Mouse (Mus musculus) embryonic facial prominence, embryonic 12.5 days (tissue): ENCODE data around the gene Cck. TPM values are rescaled to one million over a fixed set of nuclear protein-coding genes. Genes with fewer than 3 reads are reported as not detected.

Source experiments
- ATAC-seq: fragments of 200-750 bp; cut with Nextera tagmentation; 2 replicates; pipeline ENCODE4 v1.8.0; 2017; ENCODE audit not compliant: insufficient number of reproducible peaks, insufficient read depth, low FRiP score, low TSS enrichment
- H3K27ac ChIP-seq: fragments of 300-500 bp; sonication (generic); 2 replicates; pipeline ENCODE4 v1.5.1; 2016; ENCODE audit warnings: mild to moderate bottlenecking
- H3K27me3 ChIP-seq: fragments of 300-500 bp; sonication (generic); 2 replicates; pipeline ENCODE4 v1.6.1; 2016; ENCODE audit warnings: mild to moderate bottlenecking, moderate library complexity
- H3K36me3 ChIP-seq: fragments of 300-500 bp; sonication (generic); 2 replicates; pipeline ENCODE4 v1.6.1; 2016; ENCODE audit warnings: mild to moderate bottlenecking
- H3K4me1 ChIP-seq: fragments of 300-500 bp; sonication (generic); 2 replicates; pipeline ENCODE4 v1.6.1; 2016
- H3K4me2 ChIP-seq: fragments of 300-500 bp; sonication (generic); replicated peaks from 2 replicates; pipeline ENCODE4 v1.6.1; 2016; ENCODE audit warnings: mild to moderate bottlenecking, moderate library complexity
- H3K4me3 ChIP-seq: fragments of 300-500 bp; sonication (generic); 2 replicates; pipeline ENCODE4 v1.5.1; 2016; ENCODE audit warnings: mild to moderate bottlenecking
- H3K9ac ChIP-seq: fragments of 300-500 bp; sonication (generic); 2 replicates; pipeline ENCODE4 v1.6.1; 2016; ENCODE audit warnings: mild to moderate bottlenecking, moderate library complexity
- H3K9me3 ChIP-seq: fragments of 300-500 bp; sonication (generic); 2 replicates; pipeline ENCODE4 v1.6.1; 2016; ENCODE audit warnings: mild to moderate bottlenecking, moderate library complexity
- WGBS: fragments of 180-500 bp; shearing (Covaris S2); methylation state at CpG from one replicate; pipeline ENCODE4 v1.1.7; 2016; 5-methylcytosine and 5-hydroxymethylcytosine counted together
- polyA plus RNA-seq: library from polyadenylated mRNA; unstranded; fragments of >200 nt; fragmentation: Nextera tagmentation; extraction: Ambion mirVana; gene quantifications from 2 replicates; pipeline ENCODE4 v1.2.1, GENCODE M21; 2016

Cck gene
- 1.0 and 1.2 TPM in 2 replicates for polyA plus RNA-seq

GRCm38 (mm10) chr9:121495529-121495928 is at the start of gene Cck:
Gene Cck (minus strand): TSS chr9:121495694.
- Histone ChIP-seq H3K9me3 (no peaks in the 10 kb centered on the region), H3K4me3 (peak within 1 kb of the TSS; percentile 28), H3K36me3 (no peaks in the 10 kb centered on the region), H3K27me3 (peaks cover 58% of the 10 kb centered on the region), H3K9ac (no peak within 1 kb of the TSS), H3K4me2 (peak within 1 kb of the TSS; percentile 51), H3K27ac (no peak within 1 kb of the TSS), H3K4me1 (peaks cover 7% of the 10 kb centered on the region; the same call in 1 of the 2 replicates)
- 4% methylated on average over 12 of the region's 12 CpGs for WGBS
- no peak for ATAC-seq

GRCm38 (mm10) chr9:121541530-121541929 is 46.0 kb upstream of the Cck start:
- no peak overlapping the region for H3K4me2 ChIP-seq
- no peak overlapping the region for H3K27ac ChIP-seq
- ATAC-seq: no peak
- no peak overlapping the region for H3K9ac ChIP-seq
- H3K4me3 ChIP-seq: no peak overlapping the region
- H3K9me3 ChIP-seq: no peaks in the 10 kb centered on the region
- no peaks in the 10 kb centered on the region for H3K36me3 ChIP-seq
- no peaks in the 10 kb centered on the region for H3K4me1 ChIP-seq
- no peaks in the 10 kb centered on the region for H3K27me3 ChIP-seq

GRCm38 (mm10) chr9:121532626-121533025 is 37.1 kb upstream of the Cck start:
- H3K4me3 ChIP-seq: no peak overlapping the region
- WGBS: 83% methylated on average over 9 of the region's 9 CpGs
- H3K9ac ChIP-seq: no peak overlapping the region
- no peaks in the 10 kb centered on the region for H3K9me3 ChIP-seq
- no peak for ATAC-seq
- no peaks in the 10 kb centered on the region for H3K27me3 ChIP-seq
- no peak overlapping the region for H3K27ac ChIP-seq
- no peaks in the 10 kb centered on the region for H3K4me1 ChIP-seq
- H3K4me2 ChIP-seq: no peak overlapping the region
- H3K36me3 ChIP-seq: no peaks in the 10 kb centered on the region

DNA sequence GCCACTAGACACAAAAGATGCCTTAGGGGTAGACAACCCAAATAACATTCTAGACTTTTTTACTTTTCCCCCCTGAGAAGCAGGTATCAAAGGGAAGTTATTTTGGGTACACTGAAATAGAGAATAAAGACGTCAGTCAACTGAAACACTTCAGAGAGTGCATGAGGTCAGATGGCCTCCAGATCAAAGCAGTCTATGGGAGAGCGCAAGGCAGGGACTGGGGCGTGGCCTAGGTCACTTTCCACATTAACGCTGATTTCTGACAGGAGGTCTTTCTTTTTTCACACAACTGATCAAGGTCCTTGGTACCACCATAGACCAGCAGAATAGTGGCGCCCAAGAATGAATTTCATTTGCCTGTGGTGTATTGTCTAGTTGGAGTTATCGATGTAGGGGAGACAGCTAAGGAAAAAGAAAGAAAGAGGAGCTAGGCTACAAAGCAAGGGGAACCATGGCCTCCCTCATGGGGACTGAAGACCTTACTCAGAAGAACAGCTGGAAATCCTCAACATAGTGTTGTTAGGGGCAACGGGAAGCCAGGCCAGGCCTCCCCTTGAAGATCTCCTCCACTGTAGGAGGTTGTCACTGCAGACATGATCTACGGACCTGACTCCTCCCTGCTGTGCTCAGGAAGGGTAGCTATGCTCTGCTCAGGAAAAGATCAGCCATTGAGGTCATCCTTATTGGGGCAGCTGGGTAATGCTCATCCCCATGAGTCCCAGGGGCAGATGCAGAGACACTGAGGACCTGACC is 33.3 kb upstream of the Cck start:
- Histone ChIP-seq H3K27me3 (no peaks in the 10 kb centered on the region), H3K4me2 (no peak overlapping the region), H3K9ac (no peak overlapping the region), H3K4me3 (no peak overlapping the region), H3K4me1 (no peaks in the 10 kb centered on the region), H3K36me3 (no peaks in the 10 kb centered on the region), H3K27ac (no peak overlapping the region), H3K9me3 (no peaks in the 10 kb centered on the region)
- 69% methylated on average over 8 of the region's 8 CpGs for WGBS
- no peak for ATAC-seq

DNA sequence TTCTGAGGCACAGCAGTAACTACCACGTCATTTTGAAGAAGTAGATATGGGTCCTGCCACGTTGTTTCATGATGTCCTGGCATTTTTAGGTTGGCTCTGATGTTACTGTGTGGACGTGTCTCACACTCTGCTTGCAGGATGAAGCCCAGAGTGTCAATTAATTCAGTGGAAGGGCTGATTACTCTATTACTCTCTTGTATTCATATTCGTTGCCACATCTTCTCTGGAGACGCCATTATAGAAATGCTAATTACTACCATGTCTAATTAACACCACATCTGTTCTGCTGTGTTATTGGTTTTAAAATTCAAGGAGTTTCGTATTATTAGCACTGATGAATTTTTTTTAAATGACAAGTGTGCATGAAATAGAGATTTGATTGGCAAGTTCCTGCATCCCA is 30.7 kb upstream of the Cck start:
- no peaks in the 10 kb centered on the region for H3K4me1 ChIP-seq
- no peak overlapping the region for H3K9ac ChIP-seq
- ATAC-seq: no peak
- H3K27me3 ChIP-seq: no peaks in the 10 kb centered on the region
- H3K4me3 ChIP-seq: no peak overlapping the region
- no peak overlapping the region for H3K27ac ChIP-seq
- no peak overlapping the region for H3K4me2 ChIP-seq
- 78% methylated on average over 6 of the region's 6 CpGs for WGBS
- no peaks in the 10 kb centered on the region for H3K9me3 ChIP-seq
- H3K36me3 ChIP-seq: no peaks in the 10 kb centered on the region

DNA sequence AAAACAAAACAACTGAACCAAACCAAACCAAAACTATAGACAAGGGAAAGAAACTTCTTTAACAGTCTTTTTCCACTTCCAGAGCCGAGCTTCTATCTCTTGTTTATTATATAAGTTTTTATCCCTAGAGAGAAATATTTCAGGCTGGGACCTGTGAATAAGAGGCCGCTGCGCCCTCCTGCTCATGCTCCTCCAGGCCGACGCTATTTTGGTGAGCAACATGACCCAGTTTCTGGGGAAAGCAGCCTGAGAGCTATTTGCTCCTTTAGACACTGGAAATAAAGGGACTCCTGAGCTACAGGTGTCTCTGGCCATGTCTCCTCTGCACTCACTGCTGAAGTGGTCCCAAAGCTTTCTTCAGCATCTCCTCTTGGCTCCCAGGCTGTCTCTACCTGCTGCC is 24.6 kb upstream of the Cck start:
- Histone ChIP-seq H3K27ac (no peak overlapping the region), H3K36me3 (no peaks in the 10 kb centered on the region), H3K9me3 (no peaks in the 10 kb centered on the region), H3K27me3 (no peaks in the 10 kb centered on the region), H3K4me1 (no peaks in the 10 kb centered on the region), H3K4me2 (no peak overlapping the region), H3K4me3 (no peak overlapping the region), H3K9ac (no peak overlapping the region)
- 79% methylated on average over 5 of the region's 5 CpGs for WGBS
- ATAC-seq: no peak

DNA sequence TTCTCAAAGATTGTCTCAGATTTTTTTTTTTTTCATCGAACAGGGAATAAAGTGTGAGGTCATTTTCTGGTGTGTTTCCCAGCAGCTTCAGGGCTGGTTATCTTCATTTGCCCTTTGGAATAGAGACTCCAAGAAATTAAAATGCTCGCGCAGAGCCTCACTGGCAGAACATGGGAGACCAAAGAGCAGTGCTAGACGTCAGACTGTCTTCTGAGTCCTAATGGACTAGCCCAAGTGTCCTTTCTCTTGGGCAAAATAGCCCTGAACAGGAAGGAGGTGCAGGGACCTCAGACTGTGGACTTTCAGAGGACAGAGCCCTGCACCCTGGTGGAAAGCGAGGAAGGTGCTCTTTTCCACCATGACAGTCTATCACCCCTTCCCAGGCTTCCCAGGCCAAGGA is 19.0 kb upstream of the Cck start:
- H3K4me3 ChIP-seq: no peak overlapping the region
- 86% methylated on average over 5 of the region's 5 CpGs for WGBS
- H3K36me3 ChIP-seq: no peaks in the 10 kb centered on the region
- no peak for ATAC-seq
- H3K27me3 ChIP-seq: no peaks in the 10 kb centered on the region
- no peak overlapping the region for H3K27ac ChIP-seq
- H3K9me3 ChIP-seq: no peaks in the 10 kb centered on the region
- no peak overlapping the region for H3K4me2 ChIP-seq
- H3K4me1 ChIP-seq: no peaks in the 10 kb centered on the region
- H3K9ac ChIP-seq: no peak overlapping the region

- Histone ChIP-seq H3K4me3 (no peak overlapping the region), H3K27ac (no peak overlapping the region), H3K9ac (no peak overlapping the region), H3K4me2 (no peak overlapping the region), H3K27me3 (no peaks in the 10 kb centered on the region), H3K36me3 (no peaks in the 10 kb centered on the region), H3K4me1 (no peaks in the 10 kb centered on the region), H3K9me3 (no peaks in the 10 kb centered on the region)
- ATAC-seq: no peak
- 84% methylated on average over 4 of the region's 4 CpGs for WGBS
These were observed 16.4 kb upstream of the Cck start for GRCm38 (mm10) chr9:121511911-121512310.

DNA sequence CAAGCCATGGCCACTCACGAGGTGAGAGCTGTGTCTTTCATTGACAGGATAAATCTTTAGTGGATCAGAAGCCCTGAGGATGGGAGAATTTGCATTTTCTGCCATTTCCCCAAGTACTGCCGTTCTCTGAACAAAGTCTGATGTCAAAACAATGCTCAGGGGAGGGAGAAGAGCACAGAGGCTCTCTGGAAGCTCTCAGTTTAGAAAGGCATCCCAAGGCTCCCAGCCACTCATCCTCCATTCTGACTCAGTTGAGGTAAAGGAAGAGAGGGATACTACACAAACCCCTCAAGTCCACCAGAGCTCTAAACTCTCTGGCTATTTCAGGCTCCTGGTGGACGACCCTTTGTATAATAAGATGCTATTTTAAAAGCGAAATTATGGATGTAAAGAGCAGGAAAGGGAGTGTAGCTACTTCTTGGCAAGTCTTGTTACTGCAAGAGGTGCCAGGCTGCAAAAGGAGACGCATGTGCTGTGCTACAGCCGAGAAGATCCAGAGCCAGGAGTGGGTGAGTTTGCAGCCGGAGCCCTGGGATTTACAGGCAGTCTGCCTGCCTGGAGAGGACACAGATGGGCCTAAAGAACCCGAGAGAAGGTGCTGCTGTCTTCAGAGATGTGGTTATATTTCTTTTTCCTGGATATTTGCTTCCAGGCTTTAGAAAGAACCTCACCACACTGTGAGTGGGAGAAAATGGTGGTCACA is 11.1 kb upstream of the Cck start:
- Histone ChIP-seq H3K4me2 (no peak overlapping the region), H3K27me3 (no peaks in the 10 kb centered on the region), H3K27ac (no peak overlapping the region), H3K4me3 (no peak overlapping the region), H3K4me1 (no peaks in the 10 kb centered on the region), H3K36me3 (no peaks in the 10 kb centered on the region), H3K9ac (no peak overlapping the region), H3K9me3 (no peaks in the 10 kb centered on the region)
- no peak for ATAC-seq
- WGBS: 67% methylated on average over 8 of the region's 8 CpGs

DNA sequence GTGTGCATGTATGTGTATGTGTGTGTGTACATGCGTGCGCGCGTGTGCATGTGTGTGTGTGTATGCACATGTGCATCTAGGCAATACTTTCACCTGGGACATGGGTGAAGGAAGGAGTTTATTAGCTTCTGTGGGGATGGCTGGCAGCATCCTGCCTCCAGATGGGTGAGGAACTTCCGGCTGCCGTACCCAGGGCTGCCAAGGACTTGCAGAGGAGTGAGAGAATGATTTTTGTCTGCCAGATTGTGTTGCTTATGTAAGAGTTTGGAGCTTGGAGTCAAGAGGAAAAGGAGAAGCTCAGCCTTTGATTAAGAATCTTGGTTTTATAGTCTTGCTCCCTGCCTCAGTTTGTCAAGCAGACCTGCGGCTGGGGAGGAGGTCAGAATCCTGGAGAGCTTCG is 9.9 kb upstream of the Cck start:
- Histone ChIP-seq H3K9me3 (no peaks in the 10 kb centered on the region), H3K27me3 (no peaks in the 10 kb centered on the region), H3K27ac (no peak overlapping the region), H3K9ac (no peak overlapping the region), H3K4me3 (no peak overlapping the region), H3K4me1 (no peaks in the 10 kb centered on the region), H3K4me2 (no peak overlapping the region), H3K36me3 (no peaks in the 10 kb centered on the region)
- WGBS: 92% methylated on average over 8 of the region's 8 CpGs
- no peak for ATAC-seq

DNA sequence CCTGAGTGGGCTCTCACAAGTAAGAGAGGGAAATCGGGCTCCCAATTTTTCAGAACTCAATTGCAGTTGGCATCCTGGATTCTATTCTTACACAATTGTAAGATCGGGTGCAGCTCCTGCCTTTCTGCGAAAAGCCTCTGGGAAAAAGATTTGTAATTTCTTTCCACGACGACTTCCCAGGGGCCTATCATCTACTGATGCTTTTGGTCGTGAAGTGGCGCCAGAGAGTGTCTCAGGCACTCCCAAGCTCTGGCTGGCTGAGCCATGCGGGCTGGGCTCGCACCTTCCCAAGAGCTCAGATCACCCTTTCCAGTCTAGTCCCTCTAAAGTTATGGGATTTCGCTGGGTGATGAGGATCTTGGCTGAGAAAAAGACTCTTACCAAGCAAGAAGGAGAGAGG is 608 bp upstream of the Cck start:
- Histone ChIP-seq H3K9me3 (no peaks in the 10 kb centered on the region), H3K27me3 (peaks cover 58% of the 10 kb centered on the region), H3K4me3 (no peak overlapping the region), H3K36me3 (no peaks in the 10 kb centered on the region), H3K4me2 (no peak overlapping the region), H3K9ac (no peak overlapping the region), H3K4me1 (peaks cover 7% of the 10 kb centered on the region; the same call in 1 of the 2 replicates), H3K27ac (no peak overlapping the region)
- WGBS: 22% methylated on average over 10 of the region's 10 CpGs
- no peak for ATAC-seq

- no peaks in the 10 kb centered on the region for H3K36me3 ChIP-seq
- 2% methylated on average over 48 of the region's 48 CpGs for WGBS
- H3K9ac ChIP-seq: peak overlapping the region; percentile 21
- H3K4me1 ChIP-seq: peaks cover 7% of the 10 kb centered on the region; the same call in 1 of the 2 replicates
- H3K9me3 ChIP-seq: no peaks in the 10 kb centered on the region
- H3K27ac ChIP-seq: no peak overlapping the region
- H3K27me3 ChIP-seq: peaks cover 62% of the 10 kb centered on the region
- no peak for ATAC-seq
- H3K4me2 ChIP-seq: peak overlapping the region; percentile 51
- peak overlapping the region; percentile 28 for H3K4me3 ChIP-seq
These were observed 1.3 kb downstream of the Cck start for GRCm38 (mm10) chr9:121494006-121494767.
